Mouse (Mus musculus): Measurements from ENCODE around the gene Olfr279. TPM values are rescaled to one million over a fixed set of nuclear protein-coding genes. Genes with fewer than 3 reads are reported as not detected.
"Not testable (repeated sequence)": the region's sequence is repeated elsewhere in the genome, so short reads cannot be mapped to it uniquely, and the experiment has no call there.

The Olfr279 gene
- total RNA-seq, 2 experiments from 2014 or later = not detected

GRCm38 (mm10) chr15:98510438-98511385 is 18.5 kb downstream of the Olfr279 start:
- peak; percentile 41 for ATAC-seq (replicated peaks; ENCODE audit: poor library complexity, severe bottlenecking)

GRCm38 (mm10) chr15:98511386-98511928 is 19.3 kb downstream of the Olfr279 start:
- peak; percentile 35 for ATAC-seq (replicated peaks; ENCODE audit: poor library complexity, severe bottlenecking)

GRCm38 (mm10) chr15:98512232-98512631 is 20.0 kb downstream of the Olfr279 start:
- no peak for ATAC-seq (replicated peaks; ENCODE audit: poor library complexity, severe bottlenecking)

- ATAC-seq (replicated peaks; ENCODE audit: poor library complexity, severe bottlenecking) = peak; percentile 73
Measured at GRCm38 (mm10) chr15:98512799-98513321, 20.7 kb downstream of the Olfr279 start.

- ATAC-seq (replicated peaks; ENCODE audit: poor library complexity, severe bottlenecking) = not testable (repeated sequence)
Measured at GRCm38 (mm10) chr15:98513676-98514075, 21.5 kb downstream of the Olfr279 start.

GRCm38 (mm10) chr15:98514146-98514545 is 21.9 kb downstream of the Olfr279 start:
- ATAC-seq (replicated peaks; ENCODE audit: poor library complexity, severe bottlenecking) = peak; percentile 34

GRCm38 (mm10) chr15:98514845-98515244 is 22.6 kb downstream of the Olfr279 start:
- not testable (repeated sequence) for ATAC-seq (replicated peaks; ENCODE audit: poor library complexity, severe bottlenecking)

GRCm38 (mm10) chr15:98517380-98518355 is 25.5 kb downstream of the Olfr279 start:
- peak; percentile 27; the same call in 1 of the 2 replicates for ATAC-seq (replicated peaks; ENCODE audit: poor library complexity, severe bottlenecking)

GRCm38 (mm10) chr15:98521245-98521644 is 29.0 kb downstream of the Olfr279 start:
- ATAC-seq (replicated peaks; ENCODE audit: poor library complexity, severe bottlenecking) = no peak

- ATAC-seq (replicated peaks; ENCODE audit: poor library complexity, severe bottlenecking) = no peak
Measured at GRCm38 (mm10) chr15:98526057-98526456, 33.9 kb downstream of the Olfr279 start.

GRCm38 (mm10) chr15:98527056-98527771 is 35.0 kb downstream of the Olfr279 start:
- no peak for ATAC-seq (replicated peaks; ENCODE audit: poor library complexity, severe bottlenecking)

- no peak for ATAC-seq (replicated peaks; ENCODE audit: poor library complexity, severe bottlenecking)
Measured at GRCm38 (mm10) chr15:98528066-98528563, 35.9 kb downstream of the Olfr279 start.

GRCm38 (mm10) chr15:98532281-98532680 is 40.1 kb downstream of the Olfr279 start:
- ATAC-seq (replicated peaks; ENCODE audit: poor library complexity, severe bottlenecking) = 0 out of 2 replicates have a peak, but pooled peaks have one; percentile 8

- no peak for ATAC-seq (replicated peaks; ENCODE audit: poor library complexity, severe bottlenecking)
Measured at GRCm38 (mm10) chr15:98533035-98533531, 40.9 kb downstream of the Olfr279 start.

GRCm38 (mm10) chr15:98533881-98534627 is 41.9 kb downstream of the Olfr279 start, which contains the start of gene Kansl2:
Gene Kansl2, minus strand, starts transcription at chr15:98534264.
- peak; percentile 95 for ATAC-seq (replicated peaks; ENCODE audit: poor library complexity, severe bottlenecking)

- no peak for ATAC-seq (replicated peaks; ENCODE audit: poor library complexity, severe bottlenecking)
Measured at GRCm38 (mm10) chr15:98535921-98536320, 43.7 kb downstream of the Olfr279 start.

- no peak for ATAC-seq (replicated peaks; ENCODE audit: poor library complexity, severe bottlenecking)
Measured at GRCm38 (mm10) chr15:98536828-98537510, 44.8 kb downstream of the Olfr279 start.

GRCm38 (mm10) chr15:98537923-98538322 is 45.7 kb downstream of the Olfr279 start:
- no peak for ATAC-seq (replicated peaks; ENCODE audit: poor library complexity, severe bottlenecking)
